Mouse (Mus musculus) brain, adult 2 months (tissue): ENCODE results near the gene Cox8a.

ENCODE experiments used
- DNase-seq: peaks from one replicate; pipeline ENCODE4 v3.0.0; 2011; ENCODE audit warnings: low read depth, low spot score

Cox8a gene

GRCm38 (mm10) chr19:7223488-7223887 is 6.1 kb upstream of the Cox8a start:
- no peak for DNase-seq

DNA sequence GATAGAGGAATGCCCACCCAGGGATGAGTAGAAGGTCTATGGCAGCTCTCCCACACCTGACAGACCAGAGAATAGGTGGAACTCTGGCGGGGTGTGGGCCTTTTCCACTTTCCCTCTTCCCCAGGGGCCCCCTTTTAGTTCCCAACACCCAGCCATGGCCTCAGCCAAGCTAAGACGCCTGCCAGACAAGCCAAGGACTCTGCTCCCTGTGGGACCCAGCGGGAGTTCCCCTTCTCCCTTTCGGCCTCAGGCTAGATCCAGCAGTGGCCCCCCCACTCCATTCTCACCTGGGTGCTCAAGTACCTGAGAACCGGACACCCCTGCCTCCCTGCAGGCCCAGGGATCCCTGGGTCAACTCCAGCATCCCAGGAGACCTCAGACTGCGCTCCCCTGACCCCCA is 4.8 kb upstream of the Cox8a start:
- DNase-seq: no peak

DNA sequence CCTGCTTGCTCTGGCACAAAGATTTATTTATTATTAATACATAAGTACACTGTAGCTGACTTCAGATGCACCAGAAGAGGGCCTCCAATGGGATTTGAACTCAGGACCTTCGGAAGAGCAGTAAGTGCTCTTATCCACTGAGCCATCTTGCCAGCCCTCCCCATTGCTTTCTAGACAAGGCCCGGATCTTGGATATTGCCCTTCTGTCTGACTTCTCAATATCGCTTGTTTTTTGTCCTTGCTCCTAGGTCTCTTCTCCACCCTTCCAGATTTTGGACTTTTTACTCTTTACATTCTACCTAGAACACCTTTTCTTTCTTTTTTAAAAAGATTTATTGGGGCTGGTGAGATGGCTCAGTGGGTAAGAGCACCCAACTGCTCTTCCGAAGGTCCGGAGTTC is 1.3 kb upstream of the Cox8a start:
- DNase-seq: no peak

GRCm38 (mm10) chr19:7217926-7218267 is 481 bp upstream of the Cox8a start:
- no peak for DNase-seq

DNA sequence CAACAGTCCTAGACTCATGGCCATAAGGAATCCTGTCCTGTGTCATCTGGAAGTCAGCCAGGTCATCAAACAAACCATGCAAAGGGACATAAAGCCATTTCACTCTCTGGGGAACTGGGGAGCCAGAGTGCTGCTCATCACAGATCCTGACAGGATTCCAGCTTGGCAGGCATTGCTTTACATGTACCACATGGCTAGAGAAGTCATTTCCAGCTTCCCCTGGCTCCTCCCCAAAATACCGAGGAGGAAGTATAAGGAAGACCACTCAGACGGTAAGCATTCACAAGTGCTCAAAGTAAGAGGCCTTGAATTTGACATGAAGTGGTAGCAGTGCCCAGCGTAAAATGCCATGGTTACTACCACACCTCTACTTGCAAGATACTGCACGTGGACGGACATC is 2.9 kb downstream of the Cox8a start:
- peak; percentile 69 for DNase-seq

- DNase-seq: peak; percentile 28
These were observed 4.4 kb downstream of the Cox8a start for GRCm38 (mm10) chr19:7213010-7213409.

- no peak for DNase-seq
These were observed 5.2 kb downstream of the Cox8a start for GRCm38 (mm10) chr19:7212216-7212615.

GRCm38 (mm10) chr19:7209907-7210646 is 7.3 kb downstream of the Cox8a start:
- no peak for DNase-seq

GRCm38 (mm10) chr19:7205753-7206736 is 11.4 kb downstream of the Cox8a start, which contains the start of gene Otub1:
Otub1 (minus strand) TSS chr19:7206316.
- peak; percentile 97 for DNase-seq

DNA sequence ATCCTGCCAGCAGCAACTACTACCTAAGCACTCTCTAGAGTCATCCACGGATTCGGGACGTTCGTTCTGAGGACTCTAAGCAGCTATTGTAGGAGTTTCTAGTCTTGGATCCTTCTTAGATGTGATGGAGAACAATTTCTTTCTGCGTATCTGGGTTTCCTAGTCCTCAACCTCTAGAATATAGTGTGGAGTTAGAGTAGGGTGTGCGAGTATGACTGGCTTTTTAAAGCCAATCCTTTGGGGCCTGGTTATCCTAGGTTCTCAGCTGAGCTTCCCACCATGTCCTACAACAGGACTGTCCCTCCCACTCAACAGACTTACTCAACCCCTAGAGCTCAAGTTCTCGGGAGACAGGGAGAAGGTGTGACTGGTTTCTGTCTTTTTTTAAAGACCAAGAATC is 12.1 kb downstream of the Cox8a start:
- peak; percentile 42 for DNase-seq

DNA sequence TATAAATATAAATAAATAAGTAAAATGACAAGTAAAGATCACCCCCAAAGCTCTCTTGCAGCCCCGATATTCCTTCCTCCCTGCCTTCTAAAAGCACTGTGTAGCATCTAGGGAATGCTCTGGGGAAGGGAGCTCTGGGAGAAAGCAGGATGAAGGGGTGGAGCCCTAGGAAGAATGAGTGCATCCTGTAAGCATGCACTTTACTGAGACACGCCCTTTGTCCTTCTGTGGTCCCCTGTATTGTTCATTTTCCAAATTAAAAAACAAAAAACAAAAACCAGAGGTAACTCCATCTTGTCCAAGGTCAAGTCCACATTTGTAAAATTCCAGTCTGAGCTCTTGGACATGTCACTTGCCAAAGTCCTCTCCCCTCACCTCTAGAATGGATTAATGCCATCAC is 12.5 kb downstream of the Cox8a start:
- DNase-seq: no peak

GRCm38 (mm10) chr19:7200427-7200826 is 17.0 kb downstream of the Cox8a start:
- no peak for DNase-seq

DNA sequence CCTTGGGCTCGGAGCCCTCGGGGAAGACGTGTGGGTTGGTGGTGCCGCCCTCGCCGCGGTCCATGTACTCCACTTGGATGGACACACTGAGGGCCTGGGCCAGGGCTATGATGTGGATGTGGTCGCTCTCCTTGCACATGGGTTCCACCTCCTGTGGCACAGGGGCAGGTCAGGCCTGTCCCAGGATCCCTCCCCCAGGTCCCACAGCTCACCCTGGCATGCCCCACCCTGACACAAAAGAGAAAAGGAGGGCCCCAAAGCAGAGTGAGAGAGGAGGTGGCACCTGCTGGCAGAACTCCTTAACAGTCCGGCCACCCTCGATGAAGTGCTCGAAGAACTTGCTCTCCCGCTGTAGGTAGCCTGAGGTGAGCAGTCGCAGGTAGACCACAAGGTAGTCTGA is 18.3 kb downstream of the Cox8a start:
- DNase-seq: no peak

DNA sequence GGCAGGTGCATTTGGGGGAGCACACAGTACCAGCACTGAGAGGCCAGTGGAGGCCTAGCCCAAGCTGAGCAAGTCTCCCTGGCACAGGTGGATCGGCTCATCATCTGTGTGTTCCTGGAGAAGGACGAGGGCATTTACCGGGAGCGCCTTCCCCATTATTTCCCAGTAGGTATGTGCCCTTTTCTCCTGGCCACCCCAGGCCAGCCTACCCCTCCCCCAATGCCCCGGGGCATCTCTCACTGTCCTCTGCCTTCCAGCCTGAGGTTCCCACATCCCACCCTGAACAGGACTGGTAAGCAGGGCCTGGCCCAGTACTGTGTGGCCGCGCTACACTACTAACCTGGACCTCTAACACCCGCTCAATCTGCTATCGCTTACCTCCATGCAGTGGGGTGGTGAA is 20.0 kb downstream of the Cox8a start:
- DNase-seq: no peak

DNA sequence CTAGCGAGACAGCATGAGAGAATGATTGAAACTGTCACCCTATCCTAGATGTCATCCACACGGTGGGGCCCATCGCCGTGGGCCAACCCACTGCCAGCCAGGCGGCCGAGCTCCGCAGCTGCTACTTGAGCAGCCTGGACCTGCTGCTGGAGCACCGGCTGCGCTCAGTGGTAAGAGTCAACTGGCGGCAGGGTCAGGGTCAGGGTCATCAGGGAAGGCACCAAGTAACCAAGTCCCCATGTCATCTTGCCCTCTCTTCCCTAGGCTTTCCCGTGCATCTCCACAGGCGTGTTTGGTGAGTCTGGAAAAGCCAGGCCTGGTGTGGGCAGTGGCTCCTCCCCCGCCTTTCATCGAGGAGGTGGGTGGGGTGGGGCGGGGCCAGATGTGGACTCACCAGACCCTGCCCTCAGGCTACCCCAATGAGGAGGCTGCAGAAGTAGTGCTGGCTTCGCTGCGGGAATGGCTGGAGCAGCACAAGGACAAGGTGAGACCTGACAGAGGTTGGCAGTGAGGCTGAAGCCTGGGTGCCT is 20.6 kb downstream of the Cox8a start:
- no peak for DNase-seq

DNA sequence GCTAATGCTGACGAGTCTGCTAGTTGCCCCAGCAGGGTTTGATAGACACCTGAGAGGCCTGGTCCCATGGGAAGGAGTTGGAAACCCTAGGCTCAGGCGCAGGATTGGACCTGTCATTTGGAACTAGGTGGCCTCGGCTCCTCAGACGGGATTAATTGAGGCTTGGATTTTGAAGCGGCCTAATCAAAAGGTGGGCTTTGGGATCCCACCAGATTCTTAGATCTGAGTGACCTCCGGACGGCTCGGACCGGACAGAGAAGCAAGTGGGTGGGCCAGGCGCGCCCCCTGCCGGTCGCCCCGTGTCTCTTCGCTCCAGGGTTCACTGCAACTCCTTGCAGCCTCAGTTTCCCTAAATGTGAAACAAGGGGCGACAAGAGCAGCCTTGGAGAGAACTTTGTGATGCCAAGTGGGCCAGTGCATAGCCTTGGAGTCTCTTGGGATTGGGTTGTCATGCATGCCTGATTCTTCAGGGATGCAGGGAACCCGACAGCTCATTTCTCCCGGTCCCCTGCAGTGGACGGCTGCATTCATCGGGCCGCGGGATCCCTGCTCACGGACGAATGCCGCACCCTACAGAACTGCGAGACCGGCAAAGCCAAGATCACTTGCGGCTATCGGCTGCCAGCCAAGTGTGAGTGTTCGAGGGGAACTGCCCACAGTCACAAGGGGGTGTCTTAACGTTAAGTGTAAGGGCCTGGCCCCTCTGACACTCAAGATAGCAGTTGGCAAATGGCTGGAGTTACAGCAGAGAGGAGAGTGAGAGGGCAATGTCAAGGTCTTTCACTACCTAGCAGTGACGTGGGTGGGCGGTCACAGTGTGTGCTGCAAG is 21.3 kb downstream of the Cox8a start:
- peak; percentile 60 for DNase-seq

- no peak for DNase-seq
These were observed 24.9 kb downstream of the Cox8a start for GRCm38 (mm10) chr19:7192561-7192967.

DNA sequence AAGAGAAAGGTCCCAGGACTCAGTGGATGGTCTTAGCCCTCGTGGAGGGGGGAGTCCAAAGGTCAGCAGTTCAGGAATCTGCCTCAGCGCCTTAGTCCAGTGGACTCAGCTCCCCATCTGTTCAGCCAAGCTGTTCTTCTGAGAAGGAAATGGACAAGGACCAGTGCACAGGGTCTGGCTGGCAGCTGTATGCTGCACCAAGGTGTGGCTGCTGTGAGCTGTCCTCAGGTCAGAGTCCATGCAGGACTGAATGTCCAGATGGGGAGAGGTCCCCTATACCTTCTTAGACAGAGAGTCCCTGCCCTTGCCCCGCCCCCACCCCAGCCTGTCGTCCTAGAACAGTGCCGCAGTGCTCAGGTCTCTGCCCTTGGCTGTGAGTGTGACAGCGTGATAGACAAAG is 25.8 kb downstream of the Cox8a start:
- DNase-seq: no peak

- no peak for DNase-seq
These were observed 26.4 kb downstream of the Cox8a start for GRCm38 (mm10) chr19:7190986-7191385.

GRCm38 (mm10) chr19:7189026-7189425 is 28.4 kb downstream of the Cox8a start:
- DNase-seq: no peak

- no peak for DNase-seq
These were observed 30.3 kb downstream of the Cox8a start for GRCm38 (mm10) chr19:7187157-7187556.
